Mouse (Mus musculus): ENCODE measurements at regions not wholly inside any gene's neighbourhood (a gene's known extent, or its start where the extent isn't known, plus 50 kb on each side); places are given as distances from the start of the nearest gene placed in this dataset.

- Histone ChIP-seq H3K9ac (ENCODE audit: low read length) (no peak overlapping the region), H3K4me3 (ENCODE audit: low read depth, low read length) (no peak overlapping the region), H3K27ac (replicated peaks) (no peak overlapping the region), H3K9me3 (ENCODE audit: control insufficient read depth, low read length) (no peaks in the 10 kb centered on the region), H3K27me3 (ENCODE audit: control insufficient read depth, insufficient read depth, low read length) (no peaks in the 10 kb centered on the region), H3K4me1 (replicated peaks; ENCODE audit: control insufficient read depth, insufficient read depth) (no peaks in the 10 kb centered on the region), H3K4me2 (replicated peaks; ENCODE audit: low read depth) (no peak overlapping the region), H3K36me3 (ENCODE audit: control insufficient read depth, insufficient read depth, low read length) (no peaks in the 10 kb centered on the region)
- ATAC-seq (ENCODE audit: low FRiP score, low TSS enrichment) (no peak), DNase-seq (ENCODE audit: low spot score) (no peak)
- WGBS = 62% methylated on average over 3 of the region's 3 CpGs
- TF ChIP-seq EP300 (optimal IDR thresholded peaks at IDR 0.05) (no peak), CTCF (IDR thresholded peaks at IDR 0.05; ENCODE audit: low read depth) (no peak)
These were observed 79.9 kb upstream of the Slc22a23 start for GRCm38 (mm10) chr13:34424921-34425320.

GRCm38 (mm10) chr13:34421644-34422043 lies 76.7 kb upstream of the Slc22a23 start:
- H3K27ac ChIP-seq (replicated peaks) = no peak overlapping the region
- no peaks in the 10 kb centered on the region for H3K36me3 ChIP-seq (ENCODE audit: control insufficient read depth, insufficient read depth, low read length)
- WGBS = 61% methylated on average over 3 of the region's 3 CpGs
- TF ChIP-seq EP300 (optimal IDR thresholded peaks at IDR 0.05) (no peak), CTCF (IDR thresholded peaks at IDR 0.05; ENCODE audit: low read depth) (no peak)
- H3K4me3 ChIP-seq (ENCODE audit: low read depth, low read length) = no peak overlapping the region
- no peak overlapping the region for H3K4me2 ChIP-seq (replicated peaks; ENCODE audit: low read depth)
- DNase-seq (ENCODE audit: low spot score) (no peak), ATAC-seq (ENCODE audit: low FRiP score, low TSS enrichment) (no peak)
- H3K9me3 ChIP-seq (ENCODE audit: control insufficient read depth, low read length) = no peaks in the 10 kb centered on the region
- no peak overlapping the region for H3K9ac ChIP-seq (ENCODE audit: low read length)
- H3K27me3 ChIP-seq (ENCODE audit: control insufficient read depth, insufficient read depth, low read length) = no peaks in the 10 kb centered on the region
- H3K4me1 ChIP-seq (replicated peaks; ENCODE audit: control insufficient read depth, insufficient read depth) = no peaks in the 10 kb centered on the region

DNA sequence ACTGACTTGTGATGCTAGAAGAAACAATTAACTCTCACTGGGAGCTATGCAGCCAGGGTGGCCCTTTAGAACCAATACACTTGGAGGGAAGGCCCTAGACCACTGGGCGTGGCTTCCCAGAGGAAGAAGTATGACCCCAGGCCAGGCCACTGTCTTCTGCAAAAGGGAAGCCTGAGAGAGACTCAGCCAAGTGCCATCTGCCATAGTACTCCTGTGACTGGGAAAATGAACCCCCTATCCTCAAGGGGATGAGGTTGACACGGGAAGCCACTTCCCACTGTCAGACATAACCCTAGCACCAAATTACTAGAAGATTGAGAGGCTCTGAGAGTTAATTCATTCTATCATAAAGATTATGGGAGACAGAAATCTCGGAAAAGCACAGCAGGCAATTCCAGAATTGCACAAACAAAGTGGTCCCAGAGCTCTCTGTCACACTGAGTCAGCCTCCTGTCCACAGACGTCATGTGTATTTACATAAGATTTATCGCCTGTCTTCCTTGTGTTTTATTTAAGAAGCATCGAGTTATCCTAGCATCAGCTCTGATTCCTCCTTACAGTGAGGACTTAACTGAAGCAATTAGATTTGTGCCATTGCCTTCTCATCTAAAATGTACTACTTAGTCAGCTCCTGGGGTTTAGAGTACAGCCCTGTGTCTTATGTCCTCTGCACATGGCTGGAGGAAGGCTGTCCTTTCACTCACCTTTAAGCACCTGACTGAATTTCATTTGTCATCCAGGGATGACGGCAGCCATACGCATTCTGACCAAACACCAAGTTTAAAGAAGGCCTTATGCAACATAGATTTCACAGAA lies 75.6 kb upstream of the Slc22a23 start:
- WGBS = 35% methylated on average over 8 of the region's 8 CpGs
- Histone ChIP-seq H3K4me3 (ENCODE audit: low read depth, low read length) (no peak overlapping the region), H3K4me2 (replicated peaks; ENCODE audit: low read depth) (no peak overlapping the region), H3K36me3 (ENCODE audit: control insufficient read depth, insufficient read depth, low read length) (no peaks in the 10 kb centered on the region), H3K9me3 (ENCODE audit: control insufficient read depth, low read length) (no peaks in the 10 kb centered on the region), H3K9ac (ENCODE audit: low read length) (no peak overlapping the region), H3K4me1 (replicated peaks; ENCODE audit: control insufficient read depth, insufficient read depth) (no peaks in the 10 kb centered on the region), H3K27ac (replicated peaks) (no peak overlapping the region), H3K27me3 (ENCODE audit: control insufficient read depth, insufficient read depth, low read length) (no peaks in the 10 kb centered on the region)
- TF ChIP-seq CTCF (IDR thresholded peaks at IDR 0.05; ENCODE audit: low read depth) = no peak
- TF ChIP-seq EP300 (optimal IDR thresholded peaks at IDR 0.05) = no peak
- DNase-seq (ENCODE audit: low spot score) (no peak), ATAC-seq (ENCODE audit: low FRiP score, low TSS enrichment) (no peak)

DNA sequence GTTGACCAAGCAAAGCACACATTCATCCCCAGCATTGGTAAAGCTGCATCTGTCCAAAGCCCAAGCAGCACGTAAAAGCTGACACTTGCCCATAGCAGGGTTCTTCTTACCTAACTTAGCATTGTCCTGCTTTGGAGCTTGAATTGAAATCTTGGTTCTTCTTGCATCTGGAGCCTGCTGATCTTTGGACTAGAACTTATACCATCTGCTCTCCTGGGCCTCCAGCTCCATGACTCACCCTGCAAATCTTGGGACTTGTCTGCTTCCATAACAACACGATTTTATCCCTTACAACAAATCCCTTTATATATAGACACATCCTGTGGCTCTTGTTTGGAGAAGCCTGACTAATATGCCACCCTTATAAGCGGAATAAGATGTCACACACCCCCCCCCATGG lies 74.1 kb upstream of the Slc22a23 start:
- 69% methylated on average over 3 of the region's 3 CpGs for WGBS

DNA sequence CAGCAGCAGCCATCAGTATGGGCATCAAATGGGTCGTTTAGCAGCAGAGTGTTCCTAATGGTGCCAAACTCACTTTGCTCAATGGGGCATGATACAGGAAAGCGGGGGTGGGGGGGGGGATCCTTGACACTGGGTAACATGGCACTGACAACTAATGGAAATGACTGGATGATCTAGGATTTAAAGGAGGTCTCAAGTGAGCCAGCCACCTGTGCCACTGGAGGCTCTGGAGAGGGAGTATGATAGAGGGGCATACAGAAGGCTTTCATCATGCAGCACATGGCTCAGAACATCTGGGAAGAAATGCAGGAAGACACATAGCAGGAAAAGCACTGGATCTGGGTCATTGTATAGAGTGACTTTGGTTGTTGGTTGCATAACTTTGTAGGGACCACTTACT lies 71.6 kb upstream of the Slc22a23 start:
- Histone ChIP-seq H3K4me2 (replicated peaks; ENCODE audit: low read depth) (no peak overlapping the region), H3K4me1 (replicated peaks; ENCODE audit: control insufficient read depth, insufficient read depth) (no peaks in the 10 kb centered on the region), H3K9me3 (ENCODE audit: control insufficient read depth, low read length) (no peaks in the 10 kb centered on the region), H3K4me3 (ENCODE audit: low read depth, low read length) (no peak overlapping the region), H3K27me3 (ENCODE audit: control insufficient read depth, insufficient read depth, low read length) (no peaks in the 10 kb centered on the region), H3K27ac (replicated peaks) (no peak overlapping the region), H3K9ac (ENCODE audit: low read length) (no peak overlapping the region), H3K36me3 (ENCODE audit: control insufficient read depth, insufficient read depth, low read length) (no peaks in the 10 kb centered on the region)
- ATAC-seq (ENCODE audit: low FRiP score, low TSS enrichment) (no peak), DNase-seq (ENCODE audit: low spot score) (no peak)
- 88% methylated on average over 2 of the region's 2 CpGs for WGBS
- TF ChIP-seq EP300 (optimal IDR thresholded peaks at IDR 0.05) = no peak
- TF ChIP-seq CTCF (IDR thresholded peaks at IDR 0.05; ENCODE audit: low read depth) = no peak

More for the DNA sequence above, 74.1 kb upstream of the Slc22a23 start:
- H3K27me3 ChIP-seq (ENCODE audit: control insufficient read depth, insufficient read depth, low read length) = no peaks in the 10 kb centered on the region
- H3K9me3 ChIP-seq (ENCODE audit: control insufficient read depth, low read length) = no peaks in the 10 kb centered on the region
- TF ChIP-seq CTCF (IDR thresholded peaks at IDR 0.05; ENCODE audit: low read depth) (no peak), EP300 (optimal IDR thresholded peaks at IDR 0.05) (no peak)
- DNase-seq (ENCODE audit: low spot score) (no peak), ATAC-seq (ENCODE audit: low FRiP score, low TSS enrichment) (no peak)
- no peaks in the 10 kb centered on the region for H3K36me3 ChIP-seq (ENCODE audit: control insufficient read depth, insufficient read depth, low read length)
- H3K9ac ChIP-seq (ENCODE audit: low read length) = no peak overlapping the region
- H3K4me1 ChIP-seq (replicated peaks; ENCODE audit: control insufficient read depth, insufficient read depth) = no peaks in the 10 kb centered on the region
- no peak overlapping the region for H3K27ac ChIP-seq (replicated peaks)
- H3K4me3 ChIP-seq (ENCODE audit: low read depth, low read length) = no peak overlapping the region
- H3K4me2 ChIP-seq (replicated peaks; ENCODE audit: low read depth) = no peak overlapping the region

- H3K9me3 ChIP-seq (ENCODE audit: control insufficient read depth, low read length) = no peaks in the 10 kb centered on the region
- no peaks in the 10 kb centered on the region for H3K4me1 ChIP-seq (replicated peaks; ENCODE audit: control insufficient read depth, insufficient read depth)
- no peaks in the 10 kb centered on the region for H3K27me3 ChIP-seq (ENCODE audit: control insufficient read depth, insufficient read depth, low read length)
- H3K4me3 ChIP-seq (ENCODE audit: low read depth, low read length) = no peak overlapping the region
- ATAC-seq (ENCODE audit: low FRiP score, low TSS enrichment) (no peak), DNase-seq (ENCODE audit: low spot score) (no peak)
- TF ChIP-seq CTCF (IDR thresholded peaks at IDR 0.05; ENCODE audit: low read depth) (no peak), EP300 (optimal IDR thresholded peaks at IDR 0.05) (no peak)
- H3K36me3 ChIP-seq (ENCODE audit: control insufficient read depth, insufficient read depth, low read length) = no peaks in the 10 kb centered on the region
- no peak overlapping the region for H3K9ac ChIP-seq (ENCODE audit: low read length)
- no peak overlapping the region for H3K4me2 ChIP-seq (replicated peaks; ENCODE audit: low read depth)
- WGBS = 88% methylated on average over 2 of the region's 2 CpGs
- no peak overlapping the region for H3K27ac ChIP-seq (replicated peaks)
These were observed 69.6 kb upstream of the Slc22a23 start for GRCm38 (mm10) chr13:34414533-34414932.

Data from stomach, postnatal 0 days (tissue).